Mouse (Mus musculus) intestine, postnatal 0 days (tissue): Measurements from ENCODE around the gene Tead2. TPM values are rescaled to one million over a fixed set of nuclear protein-coding genes. Genes with fewer than 3 reads are reported as not detected.

ENCODE experiments used
- ATAC-seq: fragments of 200-750 bp; cut with Nextera tagmentation; 2 replicates; pipeline ENCODE4 v1.8.0; 2017; ENCODE audit warnings: mild to moderate bottlenecking, moderate TSS enrichment, moderate library complexity
- H3K27ac ChIP-seq: fragments of 300-500 bp; sonication (generic); 2 replicates; pipeline ENCODE4 v1.5.1; 2014; ENCODE audit warnings: mild to moderate bottlenecking, low read depth, low read length, moderate library complexity
- H3K27me3 ChIP-seq: fragments of 300-500 bp; sonication (generic); replicated peaks from 2 replicates; pipeline ENCODE4 v1.6.1; 2014; ENCODE audit warnings: low read length, mixed read lengths; ENCODE audit not compliant: control insufficient read depth, insufficient read depth
- H3K36me3 ChIP-seq: fragments of 300-500 bp; sonication (generic); 2 replicates; pipeline ENCODE4 v1.6.1; 2014; ENCODE audit warnings: mild to moderate bottlenecking, moderate library complexity; ENCODE audit not compliant: control insufficient read depth, insufficient read depth
- H3K4me1 ChIP-seq: fragments of 300-500 bp; sonication (generic); replicated peaks from 2 replicates; pipeline ENCODE4 v1.6.1; 2014; ENCODE audit warnings: antibody characterized with exemption, low read length, mixed read lengths; ENCODE audit not compliant: control insufficient read depth, insufficient read depth
- H3K4me2 ChIP-seq: fragments of 300-500 bp; sonication (generic); replicated peaks from 2 replicates; pipeline ENCODE4 v1.6.1; 2014; ENCODE audit warnings: low read depth, mild to moderate bottlenecking, moderate library complexity
- H3K4me3 ChIP-seq: fragments of 300-500 bp; sonication (generic); 2 replicates; pipeline ENCODE4 v1.5.1; 2014; ENCODE audit warnings: low read depth, low read length
- H3K9ac ChIP-seq: fragments of 300-500 bp; sonication (generic); 2 replicates; pipeline ENCODE4 v1.6.1; 2014; ENCODE audit warnings: mild to moderate bottlenecking, low read depth, low read length
- H3K9me3 ChIP-seq: fragments of 300-500 bp; sonication (generic); 2 replicates; pipeline ENCODE4 v1.6.1; 2016; ENCODE audit warnings: mixed run types; ENCODE audit not compliant: control insufficient read depth
- CTCF ChIP-seq: sonication (generic); IDR thresholded peaks from 2 replicates; pipeline ENCODE4 v1.5.1; 2016; ENCODE audit warnings: low read depth, mild to moderate bottlenecking, control low read depth, antibody characterized with exemption, moderate library complexity
- WGBS: fragments of 180-500 bp; shearing (Covaris S2); extraction: QIAGEN DNeasy Blood & Tissue Kit; methylation state at CpG from one replicate; pipeline ENCODE4 v1.1.7; 2014; 5-methylcytosine and 5-hydroxymethylcytosine counted together
- polyA plus RNA-seq: library from polyadenylated mRNA; unstranded; fragments of >200 nt; fragmentation: Nextera tagmentation; extraction: Ambion mirVana; gene quantifications from 2 replicates; pipeline ENCODE4 v1.2.1, GENCODE M21; 2015

Gene Tead2
- polyA plus RNA-seq, 1 experiment from 2014 or later: 20.8 TPM

GRCm38 (mm10) chr7:45198961-45199360, 16.6 kb upstream of the Tead2 start:
- no peaks in the 10 kb centered on the region for H3K9me3 ChIP-seq
- no peak overlapping the region for H3K4me3 ChIP-seq
- no peak overlapping the region for H3K27ac ChIP-seq
- no peak overlapping the region for H3K4me2 ChIP-seq
- H3K27me3 ChIP-seq: peaks cover 9% of the 10 kb centered on the region; the same call in 1 of the 2 replicates
- no peaks in the 10 kb centered on the region for H3K36me3 ChIP-seq
- 75% methylated on average over 11 of the region's 11 CpGs for WGBS
- no peak overlapping the region for H3K9ac ChIP-seq
- no peaks in the 10 kb centered on the region for H3K4me1 ChIP-seq
- no peak for ATAC-seq
- no peak for TF ChIP-seq CTCF

GRCm38 (mm10) chr7:45202654-45203053, 12.9 kb upstream of the Tead2 start:
- whole genome bisulfite sequencing: 41% methylated on average over 10 of the region's 10 CpGs
- no peak overlapping the region for H3K4me3 ChIP-seq
- no peak overlapping the region for H3K9ac ChIP-seq
- no peaks in the 10 kb centered on the region for H3K9me3 ChIP-seq
- no peaks in the 10 kb centered on the region for H3K4me1 ChIP-seq
- no peaks in the 10 kb centered on the region for H3K36me3 ChIP-seq
- H3K27me3 ChIP-seq: peaks cover 8% of the 10 kb centered on the region; the same call in 1 of the 2 replicates
- H3K4me2 ChIP-seq: no peak overlapping the region
- H3K27ac ChIP-seq: no peak overlapping the region
- no peak for TF ChIP-seq CTCF
- ATAC-seq: no peak

- no peak within 1 kb of the TSS for H3K27ac ChIP-seq
- ATAC-seq: peak; percentile 73
- peak within 1 kb of the TSS; percentile 64 for H3K4me2 ChIP-seq
- H3K9ac ChIP-seq: no peak within 1 kb of the TSS
- H3K4me1 ChIP-seq: no peaks in the 10 kb centered on the region
- 0 out of 2 replicates have a peak, but pooled peaks cover 6% of the 10 kb centered on the region for H3K27me3 ChIP-seq
- no peaks in the 10 kb centered on the region for H3K9me3 ChIP-seq
- TF ChIP-seq CTCF: no peak
- 7% methylated on average over 44 of the region's 44 CpGs for WGBS
- H3K4me3 ChIP-seq: peak within 1 kb of the TSS; percentile 39
- H3K36me3 ChIP-seq: no peaks in the 10 kb centered on the region
Measured at GRCm38 (mm10) chr7:45204380-45205143, 11.0 kb upstream of the Tead2 start, which contains the start of gene Ccdc155. Gene Ccdc155 (minus strand): TSS chr7:45204892.

- WGBS: 80% methylated on average over 6 of the region's 6 CpGs
- Histone ChIP-seq H3K4me3 (no peak overlapping the region), H3K4me2 (no peak overlapping the region), H3K27ac (no peak overlapping the region), H3K4me1 (peaks cover 9% of the 10 kb centered on the region), H3K36me3 (no peaks in the 10 kb centered on the region), H3K27me3 (peaks cover 31% of the 10 kb centered on the region), H3K9ac (no peak overlapping the region), H3K9me3 (no peaks in the 10 kb centered on the region)
- peak; percentile 27 for TF ChIP-seq CTCF
- no peak for ATAC-seq
Measured at GRCm38 (mm10) chr7:45208260-45208659, 7.3 kb upstream of the Tead2 start.

GRCm38 (mm10) chr7:45211070-45211469, 4.5 kb upstream of the Tead2 start:
- no peak for TF ChIP-seq CTCF
- 56% methylated on average over 10 of the region's 10 CpGs for WGBS
- H3K4me1 ChIP-seq: peaks cover 9% of the 10 kb centered on the region
- ATAC-seq: no peak
- no peak overlapping the region for H3K9ac ChIP-seq
- H3K27me3 ChIP-seq: peaks cover 27% of the 10 kb centered on the region
- H3K36me3 ChIP-seq: no peaks in the 10 kb centered on the region
- no peak overlapping the region for H3K4me2 ChIP-seq
- H3K4me3 ChIP-seq: no peak overlapping the region
- no peaks in the 10 kb centered on the region for H3K9me3 ChIP-seq
- no peak overlapping the region for H3K27ac ChIP-seq

GRCm38 (mm10) chr7:45211851-45212251, 3.7 kb upstream of the Tead2 start, which contains the start of gene Dkkl1:
Gene Dkkl1 (minus strand): TSS chr7:45212147.
- H3K9me3 ChIP-seq: no peaks in the 10 kb centered on the region
- H3K36me3 ChIP-seq: no peaks in the 10 kb centered on the region
- peaks cover 9% of the 10 kb centered on the region for H3K4me1 ChIP-seq
- TF ChIP-seq CTCF: no peak
- H3K9ac ChIP-seq: no peak within 1 kb of the TSS
- H3K27ac ChIP-seq: no peak within 1 kb of the TSS
- ATAC-seq: 0 out of 2 replicates have a peak, but pooled peaks have one; percentile 34
- peak within 1 kb of the TSS; percentile 14 for H3K4me3 ChIP-seq
- peak within 1 kb of the TSS; percentile 24; the same call in 1 of the 2 replicates for H3K4me2 ChIP-seq
- H3K27me3 ChIP-seq: peaks cover 27% of the 10 kb centered on the region
- 2% methylated on average over 17 of the region's 17 CpGs for WGBS
